Mouse (Mus musculus): ENCODE data around the gene Pex3. TPM values are rescaled to one million over a fixed set of nuclear protein-coding genes. Genes with fewer than 3 reads are reported as not detected.

Gene Pex3
- polyA plus RNA-seq, 1 experiment from 2014 or later = 30.0 TPM

- 90% methylated on average over 6 of the region's 6 CpGs for WGBS
- H3K27me3 ChIP-seq (ENCODE audit: control insufficient read depth, insufficient read depth, low read length) = no peaks in the 10 kb centered on the region
- no peak overlapping the region for H3K4me3 ChIP-seq (ENCODE audit: low read depth, low read length)
- H3K4me2 ChIP-seq (ENCODE audit: low read depth) = no peak overlapping the region
- H3K4me1 ChIP-seq (ENCODE audit: control insufficient read depth, insufficient read depth, low read length) = peaks cover 11% of the 10 kb centered on the region; the same call in 1 of the 2 replicates
- H3K27ac ChIP-seq (ENCODE audit: low read depth, low read length) = no peak overlapping the region
- H3K9me3 ChIP-seq (ENCODE audit: control insufficient read depth, low read length) = no peaks in the 10 kb centered on the region
- H3K9ac ChIP-seq (ENCODE audit: low read length) = no peak overlapping the region
- ATAC-seq (ENCODE audit: insufficient read depth, low FRiP score, low TSS enrichment) (no peak), DNase-seq (ENCODE audit: low spot score) (no peak)
- no peaks in the 10 kb centered on the region for H3K36me3 ChIP-seq (ENCODE audit: control insufficient read depth, insufficient read depth, low read length)
These were observed 19.5 kb upstream of the Pex3 start for GRCm38 (mm10) chr10:13572410-13572809.

GRCm38 (mm10) chr10:13572003-13572402 is 19.1 kb upstream of the Pex3 start:
- H3K27me3 ChIP-seq (ENCODE audit: control insufficient read depth, insufficient read depth, low read length) = no peaks in the 10 kb centered on the region
- no peaks in the 10 kb centered on the region for H3K9me3 ChIP-seq (ENCODE audit: control insufficient read depth, low read length)
- no peak overlapping the region for H3K9ac ChIP-seq (ENCODE audit: low read length)
- H3K4me2 ChIP-seq (ENCODE audit: low read depth) = no peak overlapping the region
- H3K36me3 ChIP-seq (ENCODE audit: control insufficient read depth, insufficient read depth, low read length) = no peaks in the 10 kb centered on the region
- H3K27ac ChIP-seq (ENCODE audit: low read depth, low read length) = no peak overlapping the region
- peaks cover 11% of the 10 kb centered on the region; the same call in 1 of the 2 replicates for H3K4me1 ChIP-seq (ENCODE audit: control insufficient read depth, insufficient read depth, low read length)
- ATAC-seq (ENCODE audit: insufficient read depth, low FRiP score, low TSS enrichment) (no peak), DNase-seq (ENCODE audit: low spot score) (no peak)
- WGBS = 64% methylated on average over 10 of the region's 10 CpGs
- no peak overlapping the region for H3K4me3 ChIP-seq (ENCODE audit: low read depth, low read length)

- Histone ChIP-seq H3K9me3 (ENCODE audit: control insufficient read depth, low read length) (no peaks in the 10 kb centered on the region), H3K27me3 (ENCODE audit: control insufficient read depth, insufficient read depth, low read length) (no peaks in the 10 kb centered on the region), H3K4me2 (ENCODE audit: low read depth) (no peak overlapping the region), H3K4me3 (ENCODE audit: low read depth, low read length) (no peak overlapping the region), H3K4me1 (ENCODE audit: control insufficient read depth, insufficient read depth, low read length) (peaks cover 11% of the 10 kb centered on the region; the same call in 1 of the 2 replicates), H3K36me3 (ENCODE audit: control insufficient read depth, insufficient read depth, low read length) (no peaks in the 10 kb centered on the region), H3K27ac (ENCODE audit: low read depth, low read length) (no peak overlapping the region), H3K9ac (ENCODE audit: low read length) (no peak overlapping the region)
- peak; percentile 58 for ATAC-seq (ENCODE audit: insufficient read depth, low FRiP score, low TSS enrichment)
- peak; percentile 53 for DNase-seq (ENCODE audit: low spot score)
- 40% methylated on average over 9 of the region's 9 CpGs for WGBS
These were observed 18.0 kb upstream of the Pex3 start for GRCm38 (mm10) chr10:13570697-13571538.

- Histone ChIP-seq H3K9me3 (ENCODE audit: control insufficient read depth, low read length) (no peaks in the 10 kb centered on the region), H3K4me3 (ENCODE audit: low read depth, low read length) (no peak overlapping the region), H3K4me1 (ENCODE audit: control insufficient read depth, insufficient read depth, low read length) (peaks cover 11% of the 10 kb centered on the region; the same call in 1 of the 2 replicates), H3K36me3 (ENCODE audit: control insufficient read depth, insufficient read depth, low read length) (no peaks in the 10 kb centered on the region), H3K27me3 (ENCODE audit: control insufficient read depth, insufficient read depth, low read length) (no peaks in the 10 kb centered on the region), H3K4me2 (ENCODE audit: low read depth) (no peak overlapping the region), H3K27ac (ENCODE audit: low read depth, low read length) (no peak overlapping the region), H3K9ac (ENCODE audit: low read length) (no peak overlapping the region)
- ATAC-seq (ENCODE audit: insufficient read depth, low FRiP score, low TSS enrichment) (peak; percentile 21; the same call in 1 of the 2 replicates), DNase-seq (ENCODE audit: low spot score) (peak; percentile 40)
- WGBS = 31% methylated on average over 7 of the region's 7 CpGs
These were observed 16.9 kb upstream of the Pex3 start for GRCm38 (mm10) chr10:13569818-13570217.

- Histone ChIP-seq H3K27ac (ENCODE audit: low read depth, low read length) (no peak overlapping the region), H3K9ac (ENCODE audit: low read length) (no peak overlapping the region), H3K36me3 (ENCODE audit: control insufficient read depth, insufficient read depth, low read length) (no peaks in the 10 kb centered on the region), H3K9me3 (ENCODE audit: control insufficient read depth, low read length) (no peaks in the 10 kb centered on the region), H3K4me3 (ENCODE audit: low read depth, low read length) (no peak overlapping the region), H3K4me2 (ENCODE audit: low read depth) (no peak overlapping the region), H3K27me3 (ENCODE audit: control insufficient read depth, insufficient read depth, low read length) (no peaks in the 10 kb centered on the region), H3K4me1 (ENCODE audit: control insufficient read depth, insufficient read depth, low read length) (peaks cover 11% of the 10 kb centered on the region; the same call in 1 of the 2 replicates)
- ATAC-seq (ENCODE audit: insufficient read depth, low FRiP score, low TSS enrichment) (no peak), DNase-seq (ENCODE audit: low spot score) (no peak)
- WGBS = 59% methylated on average over 13 of the region's 13 CpGs
These were observed 13.5 kb upstream of the Pex3 start for GRCm38 (mm10) chr10:13566393-13566792.

GRCm38 (mm10) chr10:13565080-13565448 is 12.1 kb upstream of the Pex3 start:
- Histone ChIP-seq H3K27ac (ENCODE audit: low read depth, low read length) (no peak overlapping the region), H3K36me3 (ENCODE audit: control insufficient read depth, insufficient read depth, low read length) (no peaks in the 10 kb centered on the region), H3K4me1 (ENCODE audit: control insufficient read depth, insufficient read depth, low read length) (0 out of 2 replicates have a peak, but pooled peaks cover 1% of the 10 kb centered on the region), H3K27me3 (ENCODE audit: control insufficient read depth, insufficient read depth, low read length) (no peaks in the 10 kb centered on the region), H3K9ac (ENCODE audit: low read length) (no peak overlapping the region), H3K9me3 (ENCODE audit: control insufficient read depth, low read length) (no peaks in the 10 kb centered on the region), H3K4me2 (ENCODE audit: low read depth) (peak overlapping the region; percentile 33), H3K4me3 (ENCODE audit: low read depth, low read length) (no peak overlapping the region)
- no peak for ATAC-seq (ENCODE audit: insufficient read depth, low FRiP score, low TSS enrichment)
- DNase-seq (ENCODE audit: low spot score) = no peak
- WGBS = 43% methylated on average over 8 of the region's 8 CpGs

GRCm38 (mm10) chr10:13564364-13565079 is 11.6 kb upstream of the Pex3 start:
- no peaks in the 10 kb centered on the region for H3K36me3 ChIP-seq (ENCODE audit: control insufficient read depth, insufficient read depth, low read length)
- H3K4me1 ChIP-seq (ENCODE audit: control insufficient read depth, insufficient read depth, low read length) = no peaks in the 10 kb centered on the region
- no peak overlapping the region for H3K4me3 ChIP-seq (ENCODE audit: low read depth, low read length)
- H3K27ac ChIP-seq (ENCODE audit: low read depth, low read length) = no peak overlapping the region
- DNase-seq (ENCODE audit: low spot score) (peak; percentile 76), ATAC-seq (ENCODE audit: insufficient read depth, low FRiP score, low TSS enrichment) (peak; percentile 70)
- H3K9ac ChIP-seq (ENCODE audit: low read length) = no peak overlapping the region
- no peaks in the 10 kb centered on the region for H3K9me3 ChIP-seq (ENCODE audit: control insufficient read depth, low read length)
- H3K27me3 ChIP-seq (ENCODE audit: control insufficient read depth, insufficient read depth, low read length) = no peaks in the 10 kb centered on the region
- 26% methylated on average over 24 of the region's 24 CpGs for WGBS
- H3K4me2 ChIP-seq (ENCODE audit: low read depth) = peak overlapping the region; percentile 33

GRCm38 (mm10) chr10:13560014-13560674 is 7.2 kb upstream of the Pex3 start:
- 92% methylated on average over 13 of the region's 13 CpGs for WGBS

More at GRCm38 (mm10) chr10:13560014-13560674, 7.2 kb upstream of the Pex3 start:
- no peak for ATAC-seq (ENCODE audit: insufficient read depth, low FRiP score, low TSS enrichment)
- no peak overlapping the region for H3K4me3 ChIP-seq (ENCODE audit: low read depth, low read length)
- no peaks in the 10 kb centered on the region for H3K4me1 ChIP-seq (ENCODE audit: control insufficient read depth, insufficient read depth, low read length)
- no peaks in the 10 kb centered on the region for H3K27me3 ChIP-seq (ENCODE audit: control insufficient read depth, insufficient read depth, low read length)
- H3K36me3 ChIP-seq (ENCODE audit: control insufficient read depth, insufficient read depth, low read length) = no peaks in the 10 kb centered on the region
- no peak for DNase-seq (ENCODE audit: low spot score)
- no peaks in the 10 kb centered on the region for H3K9me3 ChIP-seq (ENCODE audit: control insufficient read depth, low read length)
- no peak overlapping the region for H3K4me2 ChIP-seq (ENCODE audit: low read depth)
- no peak overlapping the region for H3K27ac ChIP-seq (ENCODE audit: low read depth, low read length)
- H3K9ac ChIP-seq (ENCODE audit: low read length) = no peak overlapping the region

Measured in neural tube, embryonic 11.5 days (tissue).